Mouse (Mus musculus) cerebellum, adult 18-20 months (tissue): ENCODE results near the gene Htra1.

Experiments used
- DNase-seq, 2 experiments: peaks; one replicate each; pipeline ENCODE4 v3.0.0; 2021

Gene Htra1

GRCm38 (mm10) chr7:130936472-130936951 lies 601 bp downstream of the Htra1 start:
- DNase-seq = no peak

GRCm38 (mm10) chr7:130937266-130937841 lies 1.4 kb downstream of the Htra1 start:
- DNase-seq = no peak

DNA sequence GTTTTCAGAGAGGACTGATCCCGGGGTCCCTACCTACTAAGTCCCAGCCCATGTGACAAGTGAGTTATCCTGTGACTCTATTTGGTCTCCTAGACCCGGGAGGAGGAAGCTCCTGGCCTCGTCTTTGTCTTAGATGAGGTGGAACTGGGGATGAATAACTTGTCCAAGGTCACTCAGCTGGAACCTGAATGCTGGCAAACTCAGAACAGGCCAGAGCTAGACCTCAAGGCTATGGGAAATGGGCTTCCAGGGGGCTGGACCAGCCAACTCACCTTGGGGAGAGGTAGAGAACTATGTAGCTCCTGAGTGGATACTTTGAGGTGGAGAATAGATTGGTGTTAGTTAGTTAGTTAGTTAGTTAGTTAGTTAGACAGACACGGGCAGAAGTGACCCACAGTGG lies 2.1 kb downstream of the Htra1 start:
- no peak for DNase-seq

DNA sequence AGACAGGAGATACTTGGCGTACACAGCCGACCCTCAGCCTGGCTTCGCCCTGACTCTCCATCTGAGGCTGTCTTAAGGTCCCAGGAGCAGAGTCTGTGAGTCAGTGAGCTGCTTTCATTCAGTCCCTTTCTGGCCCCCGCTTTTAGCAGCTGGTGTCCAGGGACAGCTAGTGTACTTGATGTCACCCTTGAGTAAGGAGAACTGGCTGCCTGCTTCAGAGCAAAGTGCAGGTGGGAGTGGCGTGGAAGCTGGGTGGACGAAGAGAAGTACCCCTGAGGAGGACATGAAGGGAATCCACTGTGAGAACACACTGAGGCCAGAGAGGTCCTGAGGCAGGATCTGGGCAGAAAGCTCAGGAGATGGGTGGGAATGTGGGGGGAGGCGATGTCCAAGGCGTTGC lies 3.0 kb downstream of the Htra1 start:
- no peak for DNase-seq

DNA sequence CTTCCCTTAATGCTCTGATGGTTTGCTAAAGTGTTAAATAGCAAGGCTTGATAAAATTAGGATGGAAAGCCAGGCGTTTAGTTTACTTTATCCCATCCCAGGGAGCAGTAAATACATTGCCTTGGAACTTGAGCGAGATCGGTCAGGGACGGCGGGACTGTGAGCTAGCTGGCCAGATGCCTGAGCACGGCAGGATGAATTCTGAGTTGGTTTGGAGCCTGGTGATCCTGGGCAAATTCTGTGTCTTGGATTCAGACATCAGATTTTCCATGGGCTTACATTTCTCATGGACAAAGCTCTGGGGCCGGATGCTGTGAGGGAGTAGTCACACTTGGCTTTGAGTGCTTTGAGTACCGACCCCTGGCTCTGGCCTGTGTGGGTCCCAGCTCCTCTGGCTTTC lies 4.8 kb downstream of the Htra1 start:
- DNase-seq = peak; percentile 46

GRCm38 (mm10) chr7:130943280-130943895 lies 7.5 kb downstream of the Htra1 start:
- no peak for DNase-seq

- no peak for DNase-seq
Measured at GRCm38 (mm10) chr7:130944766-130945475, 9.0 kb downstream of the Htra1 start.

GRCm38 (mm10) chr7:130945730-130946129 lies 9.8 kb downstream of the Htra1 start:
- no peak for DNase-seq

DNA sequence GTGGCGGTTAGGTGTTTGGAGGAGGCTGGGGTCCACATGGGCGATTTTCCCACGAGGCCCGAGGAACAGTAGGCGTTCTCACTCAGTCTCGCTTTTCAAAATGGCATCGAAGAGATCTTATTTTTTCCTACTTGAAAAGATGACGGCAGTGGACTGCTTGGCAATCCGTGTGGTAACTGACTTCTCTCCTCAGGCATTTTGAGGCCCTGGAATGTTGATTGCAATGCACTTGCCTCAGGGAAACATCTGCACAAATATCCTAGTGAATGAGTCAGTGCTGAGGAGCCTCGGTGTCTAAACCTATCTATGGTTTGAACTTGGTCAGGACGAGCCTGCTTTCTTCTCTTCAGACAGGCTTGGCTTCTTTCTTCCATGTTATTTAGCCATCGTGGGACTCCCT lies 10.4 kb downstream of the Htra1 start:
- DNase-seq = no peak

GRCm38 (mm10) chr7:130948563-130949208 lies 12.8 kb downstream of the Htra1 start:
- DNase-seq = no peak

GRCm38 (mm10) chr7:130949331-130949751 lies 13.4 kb downstream of the Htra1 start:
- DNase-seq = peak; percentile 55 to 66

DNA sequence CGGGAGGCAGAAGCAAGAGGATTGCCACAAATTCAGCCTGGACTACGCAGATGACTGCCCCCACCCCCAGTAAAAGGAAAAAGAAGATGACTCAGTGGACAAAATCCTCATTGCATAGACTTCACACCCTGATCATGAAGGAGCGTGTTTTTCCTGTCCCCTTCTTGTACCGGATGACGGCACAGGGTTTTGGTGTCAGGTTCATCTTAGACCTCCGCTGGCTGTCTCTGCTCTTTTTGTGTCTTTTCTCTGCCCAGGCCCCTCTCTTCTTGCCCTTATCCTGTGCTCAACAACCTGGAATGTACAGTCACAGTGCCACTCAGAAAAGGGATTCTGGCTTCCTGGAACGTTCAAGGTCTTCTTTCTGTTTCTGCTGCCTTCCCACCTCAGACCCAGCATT lies 14.6 kb downstream of the Htra1 start:
- DNase-seq = no peak

GRCm38 (mm10) chr7:130951004-130951403 lies 15.1 kb downstream of the Htra1 start:
- no peak for DNase-seq

DNA sequence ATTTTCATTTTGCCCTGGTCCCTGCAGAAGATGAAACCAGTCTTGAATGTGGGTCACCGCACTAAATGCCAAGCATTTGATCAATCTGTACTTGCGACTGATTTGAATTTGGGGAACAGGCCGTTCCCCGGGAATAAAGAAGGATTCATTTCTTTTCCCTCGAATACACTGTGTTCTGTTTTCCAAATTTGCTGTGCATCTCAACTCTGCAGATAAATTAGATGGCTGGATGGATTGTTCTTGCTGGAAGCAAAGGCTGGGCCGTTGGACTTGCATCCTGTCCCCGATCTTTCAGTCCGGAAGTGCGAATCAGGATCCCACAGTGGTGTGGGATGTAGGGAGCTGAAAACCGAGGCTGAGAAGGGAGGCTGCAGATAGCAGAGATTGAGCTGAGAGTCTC lies 17.5 kb downstream of the Htra1 start:
- no peak for DNase-seq

DNA sequence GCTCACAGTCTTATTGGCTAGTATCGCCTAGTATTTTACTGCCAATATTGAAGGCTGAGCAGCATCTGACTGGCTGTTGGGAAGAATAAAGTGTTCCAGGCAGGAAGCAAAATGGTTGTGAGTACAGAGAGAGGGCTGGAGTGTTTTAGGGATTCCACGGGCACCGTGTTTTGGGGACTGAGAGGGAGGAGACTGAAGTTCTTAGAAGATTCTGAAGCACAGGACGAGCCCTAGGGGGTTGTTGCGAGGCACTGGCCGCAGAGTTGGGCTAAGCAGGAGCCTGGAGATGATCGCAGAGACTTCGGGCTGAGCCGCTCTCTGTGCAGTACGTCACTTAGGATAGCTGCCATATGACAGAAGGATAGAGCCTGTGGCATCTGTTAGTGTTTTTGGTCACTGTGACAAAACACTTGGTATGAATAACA lies 18.3 kb downstream of the Htra1 start:
- peak; percentile 53 to 59 for DNase-seq

- no peak for DNase-seq
Measured at GRCm38 (mm10) chr7:130958551-130958950, 22.6 kb downstream of the Htra1 start.

DNA sequence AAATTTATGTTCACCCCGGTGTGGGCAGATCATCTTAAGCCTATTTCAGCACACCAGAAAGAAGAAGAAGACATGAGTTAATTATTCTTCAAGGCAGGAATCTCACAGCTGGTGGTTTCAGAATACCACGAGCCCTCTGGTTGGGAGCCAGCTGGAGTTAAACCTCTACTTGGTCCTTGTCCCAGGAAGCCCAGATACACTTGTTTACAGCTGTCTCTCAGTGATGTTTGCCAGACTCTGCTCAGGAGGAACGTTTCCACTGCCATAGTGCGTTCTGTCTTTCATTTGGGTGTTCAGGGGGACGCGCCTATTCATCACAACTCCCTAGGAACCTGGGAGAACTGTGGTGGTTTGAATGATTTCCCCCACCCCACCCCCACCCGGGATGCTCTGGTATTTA lies 24.0 kb downstream of the Htra1 start:
- DNase-seq = peak in 1 of 2 experiments; percentile 22

- DNase-seq = no peak
Measured at GRCm38 (mm10) chr7:130961429-130961828, 25.5 kb downstream of the Htra1 start.

DNA sequence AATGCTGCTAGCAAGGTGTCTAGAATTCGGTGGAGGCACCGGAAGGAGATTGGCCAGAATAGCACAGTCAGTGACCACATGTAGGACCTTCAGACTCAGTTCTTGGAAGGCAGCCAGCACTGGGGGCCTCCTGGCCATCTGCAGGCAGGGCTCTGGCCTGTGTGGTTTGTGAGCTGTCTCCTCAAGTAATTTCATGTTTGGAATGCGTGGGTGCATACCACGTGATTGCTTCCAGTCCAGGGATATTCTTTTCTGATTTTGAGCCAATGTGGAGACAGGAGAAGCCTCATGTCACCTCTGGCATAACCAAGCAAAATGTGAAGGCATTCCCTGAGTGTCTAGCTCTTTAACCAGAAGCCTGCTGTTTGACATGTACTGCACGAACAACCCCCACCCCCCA lies 28.8 kb downstream of the Htra1 start:
- peak; percentile 63 to 67 for DNase-seq

DNA sequence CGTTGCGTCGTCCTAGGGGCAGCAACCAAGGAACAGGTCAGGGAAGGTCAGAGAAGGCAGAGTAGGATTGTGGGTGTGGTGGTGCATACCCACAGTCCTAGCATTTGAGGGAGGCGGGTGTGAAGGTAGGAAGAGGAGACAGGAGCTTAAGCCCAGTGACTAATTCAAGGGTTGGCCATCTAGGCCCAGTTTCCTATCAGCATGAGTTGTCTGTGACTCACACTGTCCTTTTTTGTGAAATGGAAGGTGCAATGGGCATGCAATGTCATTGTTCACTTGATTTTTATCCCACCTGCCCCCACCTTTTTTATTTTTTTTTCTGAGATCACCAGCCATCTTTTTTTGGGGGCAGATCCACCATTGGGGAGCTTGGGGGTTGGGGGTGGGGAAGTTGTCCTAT lies 29.5 kb downstream of the Htra1 start:
- no peak for DNase-seq

GRCm38 (mm10) chr7:130965909-130966365 lies 30.0 kb downstream of the Htra1 start:
- DNase-seq = peak; percentile 47 to 66

DNA sequence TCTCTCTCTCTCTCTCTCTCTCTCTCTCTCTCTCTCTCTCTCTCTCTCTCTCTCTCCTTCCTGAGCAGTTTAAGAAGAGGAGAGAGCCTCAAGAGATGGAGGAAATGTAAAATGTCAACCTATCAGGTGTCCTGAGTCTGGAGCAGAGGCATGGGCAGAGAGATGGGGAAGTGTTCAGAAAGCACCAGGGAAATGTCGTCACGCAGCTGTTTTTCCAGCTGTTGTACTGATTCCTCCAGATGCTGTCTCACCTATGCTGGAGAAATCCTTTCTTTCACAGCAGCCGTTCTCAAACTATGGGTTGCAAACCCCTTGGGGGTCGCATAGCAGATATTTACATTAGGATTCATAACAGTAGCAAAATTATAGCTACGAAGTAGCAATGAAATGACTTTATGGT lies 30.5 kb downstream of the Htra1 start:
- no peak for DNase-seq

DNA sequence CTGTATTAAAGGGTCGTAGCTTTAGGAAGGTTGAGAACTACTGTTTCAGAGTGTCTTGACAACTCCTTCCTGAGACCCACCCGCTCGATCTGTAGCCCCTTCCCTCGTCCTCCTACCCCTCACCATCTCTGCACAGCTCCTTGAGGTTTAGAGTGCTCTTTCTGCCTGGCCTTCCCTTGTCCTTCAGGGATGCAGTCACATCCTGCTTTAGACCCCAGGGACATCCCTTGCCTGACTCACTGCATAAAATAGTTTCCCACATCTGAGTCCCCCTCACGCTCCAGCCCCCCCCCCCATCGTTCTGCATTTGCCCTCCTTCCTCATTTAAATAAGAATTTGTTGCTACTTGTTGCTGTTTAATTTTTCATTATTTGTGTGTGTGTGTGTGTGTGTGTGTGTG lies 31.0 kb downstream of the Htra1 start:
- DNase-seq = no peak

GRCm38 (mm10) chr7:130967901-130968300 lies 32.0 kb downstream of the Htra1 start:
- DNase-seq = no peak
